Mouse (Mus musculus): ENCODE measurements at regions not wholly inside any gene's neighbourhood (a gene's known extent, or its start where the extent isn't known, plus 50 kb on each side); places are given as distances from the start of the nearest gene placed in this dataset.
"Not testable (repeated sequence)": the region's sequence is repeated elsewhere in the genome, so short reads cannot be mapped to it uniquely, and the experiment has no call there.

GRCm38 (mm10) chr6:81839474-81840153, 83.9 kb upstream of the Gcfc2 start:
- peak; percentile 32 for DNase-seq

GRCm38 (mm10) chr6:81868207-81868606, 55.3 kb upstream of the Gcfc2 start:
- not testable (repeated sequence) for DNase-seq
